ENCODE assay signal across 35 mouse cellular contexts in the genomic region with DNA sequence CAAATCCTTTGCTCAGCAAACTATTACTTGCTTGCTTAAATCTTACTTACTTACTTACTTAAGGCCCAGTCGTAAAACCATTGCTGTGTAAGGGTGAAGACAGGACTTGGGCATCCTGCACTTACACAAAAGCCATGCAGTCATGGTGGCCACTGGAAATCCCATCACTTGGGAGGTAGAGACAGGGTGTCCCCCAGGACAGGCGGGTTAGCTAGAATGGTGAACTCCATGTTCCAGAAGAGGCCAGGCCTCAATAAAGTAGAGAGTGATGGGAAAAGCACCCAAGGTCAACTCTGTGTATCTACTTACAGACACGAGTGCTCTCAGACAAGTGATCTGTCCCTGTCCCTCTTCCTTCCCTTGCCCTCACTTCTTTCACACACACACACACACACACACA.
"Had no signal": no experiment of that assay in that cellular context is flagged by ENCODE, and none has a peak within 500 bp of the region (broad histone marks: within the 10 kb centered on the region; RNA-seq: fewer than 3 reads in every experiment).

No protein-coding gene starts in this region.

- H3K27me3 ChIP-seq: heart, embryonic 12.5 days; heart, embryonic 15.5 days; hindbrain, embryonic 12.5 days; hindbrain, embryonic 13.5 days; hindbrain, embryonic 15.5 days; intestine, embryonic 15.5 days; kidney, embryonic 15.5 days had no signal

- H3K27ac ChIP-seq: heart, embryonic 10.5 days; heart, embryonic 13.5 days; heart, embryonic 15.5 days; hindbrain, embryonic 10.5 days; hindbrain, embryonic 12.5 days; hindbrain, embryonic 13.5 days; hindbrain, embryonic 14.5 days; hindbrain, embryonic 15.5 days; hindbrain, postnatal 0 days; intestine, embryonic 15.5 days; kidney, embryonic 15.5 days; kidney, postnatal 0 days; layer of hippocampus, adult 2 months had no signal

- H3K9me3 ChIP-seq: heart, embryonic 10.5 days; heart, embryonic 12.5 days; heart, embryonic 13.5 days; heart, embryonic 15.5 days; hindbrain, embryonic 10.5 days; hindbrain, embryonic 12.5 days; hindbrain, embryonic 13.5 days; hindbrain, embryonic 15.5 days; intestine, embryonic 15.5 days; kidney, embryonic 15.5 days had no signal

- H3K4me1 ChIP-seq: intestine, embryonic 15.5 days had no signal

- H3K4me3 ChIP-seq: heart, embryonic 10.5 days; heart, embryonic 12.5 days; heart, embryonic 13.5 days; heart, embryonic 15.5 days; hindbrain, embryonic 10.5 days; hindbrain, embryonic 12.5 days; hindbrain, embryonic 13.5 days; hindbrain, embryonic 15.5 days; intestine, embryonic 15.5 days; kidney, embryonic 15.5 days; layer of hippocampus, adult 2 months had no signal

- H3K36me3 ChIP-seq: heart, embryonic 10.5 days; heart, embryonic 12.5 days; heart, embryonic 13.5 days; heart, embryonic 15.5 days; hindbrain, embryonic 10.5 days; hindbrain, embryonic 12.5 days; hindbrain, embryonic 13.5 days; hindbrain, embryonic 15.5 days; intestine, embryonic 15.5 days; kidney, embryonic 15.5 days had no signal

- H3K9ac ChIP-seq: heart, embryonic 12.5 days; heart, embryonic 13.5 days; heart, embryonic 15.5 days; hindbrain, embryonic 12.5 days; hindbrain, embryonic 13.5 days; hindbrain, embryonic 14.5 days; hindbrain, embryonic 15.5 days; intestine, embryonic 15.5 days; kidney, embryonic 15.5 days had no signal

- H3K4me2 ChIP-seq: heart, embryonic 11.5 days; heart, embryonic 12.5 days; heart, embryonic 13.5 days; heart, embryonic 15.5 days; hindbrain, embryonic 12.5 days; hindbrain, embryonic 13.5 days; hindbrain, embryonic 14.5 days; hindbrain, embryonic 15.5 days; intestine, embryonic 15.5 days; kidney, embryonic 15.5 days had no signal

- DNase-seq: heart, postnatal 10 days; heart, postnatal 14 days; heart, postnatal 36 days; heart, postnatal 4 days; kidney, adult 11 months; kidney, adult 18-20 months; kidney, adult 2 months; kidney, adult 8-10 months; kidney, adult 9 months; kidney, postnatal 10 days; kidney, postnatal 14 days; kidney, postnatal 25 days; kidney, postnatal 36 days; kidney, postnatal 4 days; layer of hippocampus, adult 9-11 months; layer of hippocampus, postnatal 36 days had no signal

- ATAC-seq: hindbrain, embryonic 16.5 days; hindbrain, postnatal 0 days; inflammation-experienced regulatory T-cells, adult 6 months; intestine, embryonic 15.5 days; intestine, embryonic 16.5 days; intestine, postnatal 0 days had no signal
